Mouse (Mus musculus) central nervous system, embryonic 18 days (tissue): Measurements from ENCODE around the gene Tssk2. TPM values are rescaled to one million over a fixed set of nuclear protein-coding genes. Genes with fewer than 3 reads are reported as not detected.

Experiments used
- polyA plus RNA-seq: library from polyadenylated mRNA; depleted of rRNA; stranded (reverse); fragments of >200 nt; gene quantifications from 2 replicates; pipeline ENCODE4 v1.2.3, GENCODE M21; 2012; rRNA removed

The Tssk2 gene
- polyA plus RNA-seq: not detected in 2 replicates

GRCm38 (mm10) chr16:17898462-17898861 is at the start of gene Tssk2, which contains the start of gene Dgcr2:
Gene Tssk2, plus strand, starts transcription at chr16:17898637.
Gene Dgcr2, minus strand, starts transcription at chr16:17898562.

GRCm38 (mm10) chr16:17891567-17891959 is 6.9 kb upstream of the Tssk2 start, which contains the start of gene Gm20518:
Gene Gm20518, minus strand, starts transcription at chr16:17891671.

GRCm38 (mm10) chr16:17893923-17894322 is 4.5 kb upstream of the Tssk2 start, which contains the start of gene Tssk1:
Gene Tssk1, plus strand, starts transcription at chr16:17894223.

GRCm38 (mm10) chr16:17911052-17911595 is 12.7 kb downstream of the Tssk2 start, which contains the start of gene Ess2:
Gene Ess2, minus strand, starts transcription at chr16:17911348.

GRCm38 (mm10) chr16:17914307-17915249 is 16.1 kb downstream of the Tssk2 start, which contains the start of gene Gsc2:
Gene Gsc2, minus strand, starts transcription at chr16:17915059.

GRCm38 (mm10) chr16:17928087-17928580 is 29.7 kb downstream of the Tssk2 start, which contains the start of gene Slc25a1:
Gene Slc25a1, minus strand, starts transcription at chr16:17928219.

Other genes with a start within 250 kb of the Tssk2 start
- gene Med15, start 165.7 kb upstream of the Tssk2 start, polyA plus RNA-seq: 47.0 and 59.7 TPM in 2 replicates
- 114 and 117 TPM in 2 replicates for gene Klhl22, start 139.0 kb upstream of the Tssk2 start, polyA plus RNA-seq
- 6.4 and 9.0 TPM in 2 replicates for gene Scarf2, start 101.4 kb upstream of the Tssk2 start, polyA plus RNA-seq
- gene B830017H08Rik, start 65.5 kb upstream of the Tssk2 start, polyA plus RNA-seq: 6.2 and 6.7 TPM in 2 replicates
- 12.7 TPM in 2 replicates for gene Car15, start 60.3 kb upstream of the Tssk2 start, polyA plus RNA-seq
- gene Gm20518, start 7.0 kb upstream of the Tssk2 start, polyA plus RNA-seq: 2.6 and 2.9 TPM in 2 replicates
- gene Tssk1, start 4.4 kb upstream of the Tssk2 start, polyA plus RNA-seq: 0.03 TPM in 2 replicates
- gene Dgcr2, start 75 bp upstream of the Tssk2 start, polyA plus RNA-seq: 101 and 111 TPM in 2 replicates
- gene Ess2, start 12.7 kb downstream of the Tssk2 start, polyA plus RNA-seq: 46.0 and 47.1 TPM in 2 replicates
- 0.17 and 0.47 TPM in 2 replicates for gene Gsc2, start 16.4 kb downstream of the Tssk2 start, polyA plus RNA-seq
- 99.6 and 111 TPM in 2 replicates for gene Slc25a1, start 29.6 kb downstream of the Tssk2 start, polyA plus RNA-seq
- gene Vpreb2, start 81.8 kb downstream of the Tssk2 start, polyA plus RNA-seq: not detected in 2 replicates
- gene Dgcr6, start 154.2 kb downstream of the Tssk2 start, polyA plus RNA-seq: 111 and 117 TPM in 2 replicates
- gene Prodh, start 191.6 kb downstream of the Tssk2 start, polyA plus RNA-seq: 6.3 and 8.4 TPM in 2 replicates
- gene Rtn4r, start 229.0 kb downstream of the Tssk2 start, polyA plus RNA-seq: 68.5 and 70.7 TPM in 2 replicates